Mouse (Mus musculus): ENCODE results near the gene Sema4d.

GRCm38 (mm10) chr13:51806220-51806619 lies 12.7 kb upstream of the Sema4d start:
- TF ChIP-seq CTCF (IDR thresholded peaks at IDR 0.05) (no peak), EP300 (IDR thresholded peaks at IDR 0.05) (no peak)

Measured in lung, postnatal 0 days (tissue).